Comparison of ENCODE assay signal across 8 mouse cellular contexts in genomic region chr17:5190367-5190766, GRCm38 (mm10).
DNase-seq lines count a peak whose midpoint lies in the region; ATAC-seq lines count a peak whose summit lies in the region.

No protein-coding gene starts in this region.

- peaks cover 73% of the 10 kb centered on the region for H3K4me1 ChIP-seq in erythroblast, embryonic 14.5 days (ENCODE audit: control insufficient read depth)
- peaks cover 17% of the 10 kb centered on the region; the same call in 1 of the 2 replicates for H3K4me1 ChIP-seq in intestine, embryonic 16.5 days (ENCODE audit: control insufficient read depth, insufficient read depth, low read length)
- H3K4me1 ChIP-seq in midbrain, embryonic 16.5 days (ENCODE audit: control insufficient read depth, insufficient read depth, low read length), result peaks cover 18% of the 10 kb centered on the region

- peak overlapping the region; percentile 89 for H3K9ac ChIP-seq in intestine, embryonic 16.5 days (ENCODE audit: low read depth, low read length)
- peak overlapping the region; percentile 75; the same call in 1 of the 2 replicates for H3K9ac ChIP-seq in midbrain, embryonic 16.5 days (ENCODE audit: low read depth, low read length)

- WGBS in intestine, embryonic 16.5 days, result 26% methylated on average over 3 of the region's 3 CpGs
- WGBS in midbrain, embryonic 16.5 days, result 15% methylated on average over 3 of the region's 3 CpGs

- DNase-seq in CD4-positive, CD25-positive, alpha-beta regulatory T cell, adult 2 months (ENCODE audit: low read depth, low spot score), result peak; percentile 47
- peak; percentile 49 for DNase-seq in embryo, embryonic 10.5 days (ENCODE audit: low spot score)
- DNase-seq in frontal cortex, postnatal 36 days (ENCODE audit: low spot score in 2 of 2), result no peak
- DNase-seq in layer of hippocampus, adult 11-12 months (ENCODE audit: low spot score), result no peak

- no peaks in the 10 kb centered on the region; the same call in 1 of the 2 replicates for H3K36me3 ChIP-seq in erythroblast, embryonic 14.5 days (ENCODE audit: control insufficient read depth)
- H3K36me3 ChIP-seq in intestine, embryonic 16.5 days (ENCODE audit: control insufficient read depth, insufficient read depth, low read length), result no peaks in the 10 kb centered on the region
- no peaks in the 10 kb centered on the region for H3K36me3 ChIP-seq in midbrain, embryonic 16.5 days (ENCODE audit: control insufficient read depth, insufficient read depth, low read length)

- peak overlapping the region; percentile 100 for H3K27ac ChIP-seq in intestine, embryonic 16.5 days (ENCODE audit: low read length)
- peak overlapping the region; percentile 81 for H3K27ac ChIP-seq in midbrain, embryonic 16.5 days (ENCODE audit: low read length)

- no peak for ATAC-seq in erythroblast, adult 5-6 weeks (replicated peaks; ENCODE audit: low FRiP score, poor library complexity, severe bottlenecking)
- ATAC-seq in intestine, embryonic 16.5 days, result no peak
- no peak for ATAC-seq in midbrain, embryonic 16.5 days

- H3K9me3 ChIP-seq in erythroblast, embryonic 14.5 days (ENCODE audit: control insufficient read depth, low read length), result no peaks in the 10 kb centered on the region
- H3K9me3 ChIP-seq in intestine, embryonic 16.5 days (ENCODE audit: control insufficient read depth, low read length), result no peaks in the 10 kb centered on the region
- H3K9me3 ChIP-seq in midbrain, embryonic 16.5 days (replicated peaks; ENCODE audit: control insufficient read depth, low read length, poor library complexity, severe bottlenecking), result no peaks in the 10 kb centered on the region

- H3K27me3 ChIP-seq in erythroblast, embryonic 14.5 days (ENCODE audit: control insufficient read depth), result no peaks in the 10 kb centered on the region
- no peaks in the 10 kb centered on the region for H3K27me3 ChIP-seq in intestine, embryonic 16.5 days (replicated peaks; ENCODE audit: control insufficient read depth, insufficient read depth, low read length)
- no peaks in the 10 kb centered on the region for H3K27me3 ChIP-seq in midbrain, embryonic 16.5 days (ENCODE audit: control insufficient read depth, insufficient read depth, low read depth, low read length)

- H3K4me3 ChIP-seq in erythroblast, embryonic 14.5 days (replicated peaks), result peak overlapping the region; percentile 74
- peak overlapping the region; percentile 64 for H3K4me3 ChIP-seq in intestine, embryonic 16.5 days (ENCODE audit: low read length)
- H3K4me3 ChIP-seq in midbrain, embryonic 16.5 days (ENCODE audit: low read depth, low read length), result peak overlapping the region; percentile 56

- H3K4me2 ChIP-seq in intestine, embryonic 16.5 days (ENCODE audit: low read depth, low read length), result peak overlapping the region; percentile 58
- peak overlapping the region; percentile 82 for H3K4me2 ChIP-seq in midbrain, embryonic 16.5 days (ENCODE audit: low read length)

Comparison
In these comparisons a context has a peak if more than half of its experiments do, and no peak if none do; other contexts are left out.
1. DNase-seq: peak in CD4-positive, CD25-positive, alpha-beta regulatory T cell, adult 2 months (single experiment) and embryo, embryonic 10.5 days (single experiment); none in frontal cortex, postnatal 36 days (0 of 2) and layer of hippocampus, adult 11-12 months (single experiment).
2. Peak in every context shown above with its lines, with median percentiles within 50 percentile points of each other: H3K4me3 ChIP-seq.